Mouse (Mus musculus): ENCODE data around the gene Rbm38. TPM values are rescaled to one million over a fixed set of nuclear protein-coding genes. Genes with fewer than 3 reads are reported as not detected.

The Rbm38 gene
- polyA plus RNA-seq, 1 experiment from 2014 or later: 13.3 TPM

DNA sequence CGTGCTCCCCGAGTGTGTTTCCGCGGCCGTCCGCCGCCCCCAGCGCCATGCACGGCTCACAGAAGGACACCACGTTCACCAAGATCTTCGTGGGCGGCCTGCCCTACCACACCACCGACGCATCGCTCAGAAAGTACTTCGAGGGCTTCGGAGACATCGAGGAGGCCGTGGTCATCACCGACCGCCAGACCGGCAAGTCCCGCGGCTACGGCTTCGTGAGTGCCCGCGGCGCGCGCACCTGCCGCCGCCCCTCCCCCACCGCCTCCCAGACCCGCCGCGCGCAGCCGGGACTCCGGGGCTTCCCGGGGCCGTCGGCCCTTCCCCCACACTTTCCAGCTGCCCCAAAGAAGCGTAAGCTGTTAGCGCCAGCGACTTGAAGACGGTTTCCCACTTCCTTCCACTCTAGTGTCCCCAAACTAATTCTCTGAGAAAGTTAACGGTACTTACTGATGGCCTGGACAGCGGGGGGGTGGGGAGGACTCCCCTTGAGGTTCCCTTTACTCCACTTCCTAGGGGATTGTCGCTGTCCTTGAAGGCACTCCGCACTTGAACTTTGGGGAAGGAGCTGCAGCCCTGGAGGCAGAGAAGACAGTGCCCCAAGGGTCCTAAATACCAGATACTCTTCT lies 1.9 kb downstream of the Rbm38 start:
- Histone ChIP-seq H3K27me3 (ENCODE audit: control insufficient read depth, insufficient read depth, low read length) (peaks cover 24% of the 10 kb centered on the region), H3K4me2 (replicated peaks) (peak overlapping the region; percentile 83), H3K36me3 (replicated peaks; ENCODE audit: control insufficient read depth, insufficient read depth) (0 out of 2 replicates have a peak, but pooled peaks cover 3% of the 10 kb centered on the region), H3K27ac (peak overlapping the region; percentile 69), H3K9me3 (ENCODE audit: control insufficient read depth, low read length) (no peaks in the 10 kb centered on the region), H3K4me3 (replicated peaks; ENCODE audit: low read length) (peak overlapping the region; percentile 89), H3K9ac (peak overlapping the region; percentile 80), H3K4me1 (replicated peaks; ENCODE audit: control insufficient read depth, insufficient read depth, low read length) (peaks cover 37% of the 10 kb centered on the region)
- ATAC-seq (ENCODE audit: low FRiP score) (peak; percentile 56), DNase-seq (ENCODE audit: low spot score) (peak; percentile 57)
- WGBS: under 1% methylated on average over 51 of the region's 51 CpGs

DNA sequence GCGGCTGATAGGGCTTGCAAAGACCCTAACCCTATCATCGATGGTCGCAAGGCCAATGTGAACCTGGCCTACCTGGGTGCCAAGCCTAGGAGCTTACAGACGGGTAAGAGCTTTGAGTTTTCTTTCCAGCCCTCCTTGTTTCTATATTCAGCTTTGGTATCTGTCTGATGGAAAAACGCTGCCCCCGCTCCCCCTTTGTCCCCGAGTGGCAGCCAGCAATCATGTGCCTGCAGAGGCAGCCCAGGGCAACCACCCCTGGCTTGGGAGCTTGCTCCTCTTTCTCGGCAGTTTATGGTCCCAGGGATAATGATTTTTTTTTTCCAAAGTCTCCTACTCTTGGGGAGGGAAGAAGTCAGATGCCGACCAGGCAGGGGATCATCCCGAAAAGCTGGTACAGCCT lies 2.5 kb downstream of the Rbm38 start:
- peak overlapping the region; percentile 83 for H3K4me2 ChIP-seq (replicated peaks)
- no peak overlapping the region for H3K27ac ChIP-seq
- peaks cover 24% of the 10 kb centered on the region for H3K27me3 ChIP-seq (ENCODE audit: control insufficient read depth, insufficient read depth, low read length)
- DNase-seq (ENCODE audit: low spot score): no peak
- peak overlapping the region; percentile 89 for H3K4me3 ChIP-seq (replicated peaks; ENCODE audit: low read length)
- H3K9me3 ChIP-seq (ENCODE audit: control insufficient read depth, low read length): no peaks in the 10 kb centered on the region
- 24% methylated on average over 10 of the region's 10 CpGs for WGBS
- H3K4me1 ChIP-seq (replicated peaks; ENCODE audit: control insufficient read depth, insufficient read depth, low read length): peaks cover 37% of the 10 kb centered on the region
- 0 out of 2 replicates have a peak, but pooled peaks cover 5% of the 10 kb centered on the region for H3K36me3 ChIP-seq (replicated peaks; ENCODE audit: control insufficient read depth, insufficient read depth)
- no peak for ATAC-seq (ENCODE audit: low FRiP score)
- H3K9ac ChIP-seq: peak overlapping the region; percentile 80

DNA sequence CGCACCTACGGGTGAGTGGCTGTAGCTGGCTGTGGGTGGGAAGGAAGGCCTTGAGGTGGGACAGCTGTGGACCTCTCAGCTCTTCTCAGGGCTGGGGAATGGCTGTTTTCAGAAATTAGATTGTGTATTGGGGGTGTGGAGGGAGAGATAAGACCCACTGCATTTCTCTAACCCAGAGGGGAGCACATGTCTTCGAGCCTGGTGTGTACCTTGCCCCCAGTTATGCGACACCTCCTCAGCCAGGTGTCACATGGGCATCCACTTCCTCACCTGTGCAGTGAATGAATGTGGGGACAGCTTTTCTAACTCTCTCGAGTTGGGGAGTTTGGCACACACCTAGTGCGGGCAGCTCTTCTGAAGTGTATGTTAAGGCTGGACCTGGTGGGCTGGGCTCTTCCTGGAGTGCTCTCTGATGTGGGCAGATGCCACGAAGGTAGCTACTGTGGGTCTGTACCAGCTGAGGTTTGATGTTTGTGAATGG lies 3.1 kb downstream of the Rbm38 start:
- Histone ChIP-seq H3K4me2 (replicated peaks) (peak overlapping the region; percentile 83), H3K27ac (no peak overlapping the region), H3K4me3 (replicated peaks; ENCODE audit: low read length) (peak overlapping the region; percentile 89), H3K27me3 (ENCODE audit: control insufficient read depth, insufficient read depth, low read length) (peaks cover 22% of the 10 kb centered on the region), H3K4me1 (replicated peaks; ENCODE audit: control insufficient read depth, insufficient read depth, low read length) (peaks cover 40% of the 10 kb centered on the region), H3K9me3 (ENCODE audit: control insufficient read depth, low read length) (no peaks in the 10 kb centered on the region), H3K36me3 (replicated peaks; ENCODE audit: control insufficient read depth, insufficient read depth) (0 out of 2 replicates have a peak, but pooled peaks cover 8% of the 10 kb centered on the region), H3K9ac (peak overlapping the region; percentile 80)
- no peak for DNase-seq (ENCODE audit: low spot score)
- 89% methylated on average over 7 of the region's 7 CpGs for WGBS
- no peak for ATAC-seq (ENCODE audit: low FRiP score)

DNA sequence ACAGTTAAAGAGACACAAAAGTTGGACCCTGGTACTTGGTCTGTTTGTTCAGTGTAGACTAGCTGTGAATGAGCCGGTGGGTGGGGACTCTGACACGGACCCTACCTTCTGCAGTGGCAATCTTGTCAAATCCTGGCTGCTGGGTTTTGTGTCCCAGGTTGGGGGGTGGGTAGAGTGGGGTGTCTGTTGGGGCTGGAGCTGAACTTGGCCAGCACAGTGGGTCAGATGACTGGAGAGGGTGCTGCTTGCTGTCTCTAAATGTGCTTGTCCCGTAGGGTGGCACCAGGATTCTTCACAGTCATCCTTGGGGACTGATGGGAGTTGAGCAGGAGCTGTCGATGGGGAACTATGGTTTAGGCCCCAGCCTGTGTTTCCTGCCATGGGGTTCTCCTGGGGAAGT lies 3.7 kb downstream of the Rbm38 start:
- 0 out of 2 replicates have a peak, but pooled peaks cover 8% of the 10 kb centered on the region for H3K36me3 ChIP-seq (replicated peaks; ENCODE audit: control insufficient read depth, insufficient read depth)
- WGBS: 81% methylated on average over 4 of the region's 4 CpGs
- peaks cover 40% of the 10 kb centered on the region for H3K4me1 ChIP-seq (replicated peaks; ENCODE audit: control insufficient read depth, insufficient read depth, low read length)
- H3K27ac ChIP-seq: no peak overlapping the region
- no peak overlapping the region for H3K4me3 ChIP-seq (replicated peaks; ENCODE audit: low read length)
- H3K9me3 ChIP-seq (ENCODE audit: control insufficient read depth, low read length): no peaks in the 10 kb centered on the region
- H3K9ac ChIP-seq: no peak overlapping the region
- DNase-seq (ENCODE audit: low spot score) (no peak), ATAC-seq (ENCODE audit: low FRiP score) (no peak)
- H3K27me3 ChIP-seq (ENCODE audit: control insufficient read depth, insufficient read depth, low read length): peaks cover 16% of the 10 kb centered on the region
- no peak overlapping the region for H3K4me2 ChIP-seq (replicated peaks)

DNA sequence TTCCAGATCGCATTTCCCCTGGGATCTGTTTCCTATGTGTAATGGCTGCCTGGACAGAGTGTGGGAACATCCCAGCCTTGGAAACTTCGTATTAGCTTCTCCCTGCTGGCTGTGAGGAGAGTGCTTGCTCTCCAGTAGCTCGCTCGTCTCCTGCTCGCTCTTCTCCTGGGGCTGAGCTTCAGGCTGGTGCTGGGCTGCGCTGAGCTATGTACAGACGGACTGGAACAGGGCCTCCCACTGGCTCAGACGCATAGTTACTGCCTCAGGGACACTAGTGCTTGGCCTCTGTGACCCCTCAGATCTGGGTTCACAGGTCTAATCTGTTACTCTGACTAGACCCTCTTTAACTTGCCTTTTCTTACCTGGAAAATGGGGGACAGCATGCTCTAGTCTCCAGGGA lies 4.1 kb downstream of the Rbm38 start:
- H3K27ac ChIP-seq: no peak overlapping the region
- H3K4me1 ChIP-seq (replicated peaks; ENCODE audit: control insufficient read depth, insufficient read depth, low read length): peaks cover 40% of the 10 kb centered on the region
- DNase-seq (ENCODE audit: low spot score): no peak
- WGBS: 68% methylated on average over 8 of the region's 8 CpGs
- H3K36me3 ChIP-seq (replicated peaks; ENCODE audit: control insufficient read depth, insufficient read depth): 0 out of 2 replicates have a peak, but pooled peaks cover 8% of the 10 kb centered on the region
- H3K4me3 ChIP-seq (replicated peaks; ENCODE audit: low read length): no peak overlapping the region
- ATAC-seq (ENCODE audit: low FRiP score): no peak
- H3K9ac ChIP-seq: no peak overlapping the region
- H3K4me2 ChIP-seq (replicated peaks): no peak overlapping the region
- peaks cover 14% of the 10 kb centered on the region; the same call in 1 of the 2 replicates for H3K27me3 ChIP-seq (ENCODE audit: control insufficient read depth, insufficient read depth, low read length)
- H3K9me3 ChIP-seq (ENCODE audit: control insufficient read depth, low read length): no peaks in the 10 kb centered on the region

DNA sequence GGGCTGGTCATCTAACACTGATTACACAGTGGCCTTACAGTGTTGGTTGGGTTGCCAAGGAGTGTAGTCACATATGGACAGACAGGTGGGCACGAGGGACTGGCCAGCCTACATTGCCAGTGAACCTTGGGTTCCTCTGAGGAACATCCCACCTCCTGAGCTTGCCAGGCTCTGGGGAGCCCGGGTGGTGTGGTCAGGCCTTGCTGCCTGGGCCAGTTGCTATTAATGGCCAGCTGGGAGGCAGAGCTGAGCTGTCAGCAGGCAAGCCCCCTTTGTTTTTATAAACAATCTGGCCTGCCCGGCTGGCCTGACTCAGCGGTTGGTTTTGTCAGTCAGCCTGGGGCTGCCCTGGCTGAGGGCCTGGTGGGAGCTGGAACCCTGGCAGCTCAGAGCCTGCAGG lies 4.6 kb downstream of the Rbm38 start:
- 16% methylated on average over 4 of the region's 4 CpGs for WGBS
- Histone ChIP-seq H3K4me3 (replicated peaks; ENCODE audit: low read length) (no peak overlapping the region), H3K27ac (no peak overlapping the region), H3K4me2 (replicated peaks) (no peak overlapping the region; the same call in 1 of the 2 replicates), H3K9me3 (ENCODE audit: control insufficient read depth, low read length) (no peaks in the 10 kb centered on the region), H3K36me3 (replicated peaks; ENCODE audit: control insufficient read depth, insufficient read depth) (peaks cover 14% of the 10 kb centered on the region; the same call in 1 of the 2 replicates), H3K4me1 (replicated peaks; ENCODE audit: control insufficient read depth, insufficient read depth, low read length) (peaks cover 38% of the 10 kb centered on the region), H3K27me3 (ENCODE audit: control insufficient read depth, insufficient read depth, low read length) (peaks cover 12% of the 10 kb centered on the region; the same call in 1 of the 2 replicates), H3K9ac (0 out of 2 replicates have a peak overlapping the region, but pooled peaks have one; percentile 11)
- no peak for ATAC-seq (ENCODE audit: low FRiP score)
- DNase-seq (ENCODE audit: low spot score): peak; percentile 40

DNA sequence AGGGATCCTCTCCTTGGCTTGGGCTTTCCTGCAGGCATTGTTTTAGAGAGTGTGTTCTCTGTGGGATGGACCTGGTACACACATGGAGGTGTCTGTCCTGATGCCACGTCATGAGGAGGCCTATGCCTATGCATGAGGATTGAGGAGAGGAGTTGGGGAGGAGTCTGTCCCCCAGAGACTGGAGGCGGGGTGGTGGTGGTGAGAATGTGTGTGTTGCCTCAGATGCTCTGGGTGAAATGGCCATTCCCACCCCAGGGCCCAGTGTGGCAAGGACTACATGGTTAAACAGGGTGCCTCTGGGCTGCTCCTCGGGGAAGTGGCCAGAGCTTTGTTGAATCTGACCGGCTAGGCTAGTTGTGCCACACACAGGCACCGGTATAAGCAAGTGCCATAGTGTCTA lies 6.0 kb downstream of the Rbm38 start:
- ATAC-seq (ENCODE audit: low FRiP score): no peak
- H3K9me3 ChIP-seq (ENCODE audit: control insufficient read depth, low read length): no peaks in the 10 kb centered on the region
- no peak overlapping the region for H3K9ac ChIP-seq
- H3K4me2 ChIP-seq (replicated peaks): no peak overlapping the region
- DNase-seq (ENCODE audit: low spot score): no peak
- no peak overlapping the region for H3K4me3 ChIP-seq (replicated peaks; ENCODE audit: low read length)
- no peaks in the 10 kb centered on the region for H3K27me3 ChIP-seq (ENCODE audit: control insufficient read depth, insufficient read depth, low read length)
- 84% methylated on average over 5 of the region's 5 CpGs for WGBS
- no peak overlapping the region for H3K27ac ChIP-seq
- H3K4me1 ChIP-seq (replicated peaks; ENCODE audit: control insufficient read depth, insufficient read depth, low read length): peaks cover 32% of the 10 kb centered on the region
- peaks cover 17% of the 10 kb centered on the region for H3K36me3 ChIP-seq (replicated peaks; ENCODE audit: control insufficient read depth, insufficient read depth)

DNA sequence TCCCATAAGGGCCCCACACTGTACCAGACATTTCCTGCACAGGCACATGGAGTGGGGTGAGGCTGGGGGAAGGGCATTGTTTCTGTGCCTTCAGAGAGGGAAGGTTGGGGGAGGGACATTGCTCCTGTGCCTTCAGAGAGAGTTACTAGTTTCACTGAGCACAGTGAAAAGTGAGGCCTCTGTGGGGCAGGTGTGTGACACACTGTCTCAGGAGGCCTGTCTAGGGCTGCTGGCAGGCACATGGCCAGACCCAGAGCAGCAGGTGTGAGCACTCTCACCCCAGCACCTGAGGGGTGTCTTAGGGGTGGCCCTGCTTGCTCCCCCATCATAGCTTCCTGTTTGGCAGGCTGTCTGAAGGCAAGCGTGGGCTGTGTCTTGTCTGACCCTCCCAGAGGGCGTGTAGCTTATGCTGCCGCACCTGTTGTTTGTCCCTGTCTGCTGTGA lies 6.4 kb downstream of the Rbm38 start:
- H3K36me3 ChIP-seq (replicated peaks; ENCODE audit: control insufficient read depth, insufficient read depth): peaks cover 22% of the 10 kb centered on the region
- 79% methylated on average over 3 of the region's 3 CpGs for WGBS
- H3K27ac ChIP-seq: no peak overlapping the region
- ATAC-seq (ENCODE audit: low FRiP score): no peak
- no peaks in the 10 kb centered on the region for H3K9me3 ChIP-seq (ENCODE audit: control insufficient read depth, low read length)
- H3K4me3 ChIP-seq (replicated peaks; ENCODE audit: low read length): no peak overlapping the region
- no peaks in the 10 kb centered on the region for H3K27me3 ChIP-seq (ENCODE audit: control insufficient read depth, insufficient read depth, low read length)
- DNase-seq (ENCODE audit: low spot score): no peak
- no peak overlapping the region for H3K9ac ChIP-seq
- no peak overlapping the region for H3K4me2 ChIP-seq (replicated peaks)
- H3K4me1 ChIP-seq (replicated peaks; ENCODE audit: control insufficient read depth, insufficient read depth, low read length): peaks cover 32% of the 10 kb centered on the region

DNA sequence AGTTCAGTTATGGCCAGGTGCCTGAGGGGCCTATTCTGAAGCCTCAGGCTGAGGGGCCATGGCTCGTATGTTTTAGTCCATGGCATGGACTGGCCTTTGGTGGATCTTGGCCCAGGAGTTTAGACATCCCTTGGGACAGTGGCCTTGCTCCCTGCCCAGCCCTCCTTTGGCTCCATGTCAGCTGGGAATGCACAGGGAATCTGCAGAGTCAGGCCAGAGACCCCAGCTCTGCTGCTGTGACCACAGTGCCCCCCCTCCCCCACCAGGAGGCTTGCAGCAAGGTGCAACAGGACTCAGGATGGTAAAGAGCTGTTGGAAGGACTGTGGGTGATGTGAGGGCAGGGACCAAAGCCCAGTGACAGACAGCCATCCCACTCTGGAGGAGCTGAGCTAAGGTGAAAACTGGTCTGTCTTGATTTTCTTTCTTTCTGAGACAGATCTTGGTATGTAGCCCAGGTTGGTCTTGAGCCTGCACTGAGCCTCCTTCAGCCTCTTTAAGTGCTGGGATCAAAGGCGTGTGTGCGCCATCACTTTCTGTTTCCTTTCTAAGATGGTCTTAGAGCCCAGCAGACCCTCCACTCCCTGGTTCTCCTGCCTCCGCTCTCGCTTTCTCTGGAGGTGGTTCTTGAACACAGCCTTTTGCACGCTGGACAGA lies 7.0 kb downstream of the Rbm38 start:
- Histone ChIP-seq H3K9me3 (ENCODE audit: control insufficient read depth, low read length) (no peaks in the 10 kb centered on the region), H3K27ac (no peak overlapping the region), H3K4me1 (replicated peaks; ENCODE audit: control insufficient read depth, insufficient read depth, low read length) (peaks cover 29% of the 10 kb centered on the region), H3K36me3 (replicated peaks; ENCODE audit: control insufficient read depth, insufficient read depth) (peaks cover 27% of the 10 kb centered on the region), H3K4me2 (replicated peaks) (no peak overlapping the region), H3K4me3 (replicated peaks; ENCODE audit: low read length) (no peak overlapping the region), H3K27me3 (ENCODE audit: control insufficient read depth, insufficient read depth, low read length) (no peaks in the 10 kb centered on the region), H3K9ac (no peak overlapping the region)
- ATAC-seq (ENCODE audit: low FRiP score): no peak
- no peak for DNase-seq (ENCODE audit: low spot score)
- 97% methylated on average over 6 of the region's 6 CpGs for WGBS

All from hindbrain, embryonic 14.5 days (tissue).